Mouse (Mus musculus): ENCODE measurements around the gene Tbc1d10a. TPM values are rescaled to one million over a fixed set of nuclear protein-coding genes. Genes with fewer than 3 reads are reported as not detected.

Gene Tbc1d10a
- total RNA-seq, 2 experiments from 2014 or later: 15.1 to 16.4 TPM

GRCm38 (mm10) chr11:4238167-4238566, 51.6 kb downstream of the Tbc1d10a start:
- no peak for DNase-seq

GRCm38 (mm10) chr11:4239691-4240090, 53.1 kb downstream of the Tbc1d10a start:
- no peak for DNase-seq

GRCm38 (mm10) chr11:4240151-4240550, 53.6 kb downstream of the Tbc1d10a start:
- DNase-seq: no peak

- no peak for DNase-seq
Measured at GRCm38 (mm10) chr11:4241180-4241579, 54.6 kb downstream of the Tbc1d10a start.

- DNase-seq: no peak
Measured at GRCm38 (mm10) chr11:4246126-4246525, 59.5 kb downstream of the Tbc1d10a start.

- no peak for DNase-seq
Measured at GRCm38 (mm10) chr11:4246623-4247022, 60.0 kb downstream of the Tbc1d10a start.

- DNase-seq: no peak
Measured at GRCm38 (mm10) chr11:4247201-4247959, 60.8 kb downstream of the Tbc1d10a start.

GRCm38 (mm10) chr11:4249151-4249550, 62.6 kb downstream of the Tbc1d10a start:
- no peak for DNase-seq

- DNase-seq: no peak
Measured at GRCm38 (mm10) chr11:4250290-4250689, 63.7 kb downstream of the Tbc1d10a start.

- no peak for DNase-seq
Measured at GRCm38 (mm10) chr11:4251376-4251775, 64.8 kb downstream of the Tbc1d10a start.

- no peak for DNase-seq
Measured at GRCm38 (mm10) chr11:4252886-4253285, 66.3 kb downstream of the Tbc1d10a start.

- no peak for DNase-seq
Measured at GRCm38 (mm10) chr11:4256846-4257607, 70.4 kb downstream of the Tbc1d10a start, which contains the start of gene Lif. Gene Lif (plus strand): TSS chr11:4257557.

- no peak for DNase-seq
Measured at GRCm38 (mm10) chr11:4257756-4258155, 71.2 kb downstream of the Tbc1d10a start.

- DNase-seq: peak; percentile 90
Measured at GRCm38 (mm10) chr11:4258657-4259082, 72.1 kb downstream of the Tbc1d10a start.

GRCm38 (mm10) chr11:4260463-4261187, 74.0 kb downstream of the Tbc1d10a start:
- DNase-seq: peak; percentile 65

- DNase-seq: peak; percentile 80
Measured at GRCm38 (mm10) chr11:4261188-4261494, 74.6 kb downstream of the Tbc1d10a start.

- peak; percentile 40 for DNase-seq
Measured at GRCm38 (mm10) chr11:4261969-4262368, 75.4 kb downstream of the Tbc1d10a start.

- DNase-seq: no peak
Measured at GRCm38 (mm10) chr11:4262847-4263246, 76.3 kb downstream of the Tbc1d10a start.

- DNase-seq: no peak
Measured at GRCm38 (mm10) chr11:4263296-4263695, 76.7 kb downstream of the Tbc1d10a start.

- DNase-seq: peak; percentile 43
Measured at GRCm38 (mm10) chr11:4264066-4264465, 77.5 kb downstream of the Tbc1d10a start.

Data from adrenal gland, postnatal 10 days (tissue).